Mouse (Mus musculus): ENCODE data around the gene Ptpre. TPM values are rescaled to one million over a fixed set of nuclear protein-coding genes. Genes with fewer than 3 reads are reported as not detected.
"Not testable (repeated sequence)": the region's sequence is repeated elsewhere in the genome, so short reads cannot be mapped to it uniquely, and the experiment has no call there.

The Ptpre gene
- polyA plus RNA-seq, 1 experiment from 2014 or later, result 3.1 TPM

GRCm38 (mm10) chr7:135564022-135564421 lies 26.7 kb downstream of the Ptpre start:
- Histone ChIP-seq H3K4me2 (ENCODE audit: low read depth, low read length) (no peak overlapping the region), H3K27ac (ENCODE audit: low read length) (no peak overlapping the region), H3K36me3 (ENCODE audit: control insufficient read depth, insufficient read depth) (no peaks in the 10 kb centered on the region), H3K9ac (ENCODE audit: low read length) (no peak overlapping the region), H3K4me3 (ENCODE audit: low read length) (no peak overlapping the region), H3K4me1 (ENCODE audit: control insufficient read depth, insufficient read depth, low read length) (no peaks in the 10 kb centered on the region), H3K27me3 (ENCODE audit: control insufficient read depth, insufficient read depth, low read length) (no peaks in the 10 kb centered on the region), H3K9me3 (replicated peaks; ENCODE audit: control insufficient read depth, low read length) (no peaks in the 10 kb centered on the region)
- ATAC-seq (replicated peaks; ENCODE audit: extremely low read depth, insufficient read depth, low FRiP score), result no peak
- 76% methylated on average over 8 of the region's 8 CpGs for WGBS

DNA sequence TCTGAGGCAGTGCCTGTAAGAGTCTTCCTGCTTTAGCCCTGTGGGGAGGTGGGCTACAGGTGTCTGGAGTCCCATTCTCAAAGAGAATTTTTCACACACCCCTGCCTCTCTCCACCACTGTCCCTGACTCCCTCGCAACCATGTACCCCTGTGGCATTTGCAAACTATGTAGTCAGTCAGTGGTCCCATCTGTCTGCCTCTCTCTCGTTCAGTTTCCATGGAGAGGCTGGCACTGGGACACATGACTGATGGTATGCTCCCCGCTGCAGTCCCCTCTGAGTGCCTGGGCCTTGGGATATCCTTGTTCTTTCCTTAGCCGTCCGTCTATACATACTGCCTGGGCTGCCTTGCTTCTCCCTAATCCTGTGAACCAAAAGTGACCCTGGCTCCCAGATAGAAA lies 28.7 kb downstream of the Ptpre start:
- Histone ChIP-seq H3K4me3 (ENCODE audit: low read length) (no peak overlapping the region), H3K4me2 (ENCODE audit: low read depth, low read length) (no peak overlapping the region), H3K36me3 (ENCODE audit: control insufficient read depth, insufficient read depth) (no peaks in the 10 kb centered on the region), H3K27me3 (ENCODE audit: control insufficient read depth, insufficient read depth, low read length) (no peaks in the 10 kb centered on the region), H3K4me1 (ENCODE audit: control insufficient read depth, insufficient read depth, low read length) (no peaks in the 10 kb centered on the region), H3K9me3 (replicated peaks; ENCODE audit: control insufficient read depth, low read length) (peaks cover 3% of the 10 kb centered on the region; the same call in 1 of the 2 replicates), H3K27ac (ENCODE audit: low read length) (no peak overlapping the region), H3K9ac (ENCODE audit: low read length) (no peak overlapping the region)
- no peak for ATAC-seq (replicated peaks; ENCODE audit: extremely low read depth, insufficient read depth, low FRiP score)
- 72% methylated on average over 5 of the region's 5 CpGs for WGBS

GRCm38 (mm10) chr7:135567582-135567981 lies 30.3 kb downstream of the Ptpre start:
- Histone ChIP-seq H3K4me1 (ENCODE audit: control insufficient read depth, insufficient read depth, low read length) (no peaks in the 10 kb centered on the region), H3K27ac (ENCODE audit: low read length) (no peak overlapping the region), H3K36me3 (ENCODE audit: control insufficient read depth, insufficient read depth) (no peaks in the 10 kb centered on the region), H3K27me3 (ENCODE audit: control insufficient read depth, insufficient read depth, low read length) (no peaks in the 10 kb centered on the region), H3K9me3 (replicated peaks; ENCODE audit: control insufficient read depth, low read length) (peaks cover 3% of the 10 kb centered on the region; the same call in 1 of the 2 replicates), H3K4me2 (ENCODE audit: low read depth, low read length) (no peak overlapping the region), H3K9ac (ENCODE audit: low read length) (no peak overlapping the region), H3K4me3 (ENCODE audit: low read length) (no peak overlapping the region)
- no peak for ATAC-seq (replicated peaks; ENCODE audit: extremely low read depth, insufficient read depth, low FRiP score)
- WGBS, result 50% methylated on average over 1 of the region's 1 CpGs

DNA sequence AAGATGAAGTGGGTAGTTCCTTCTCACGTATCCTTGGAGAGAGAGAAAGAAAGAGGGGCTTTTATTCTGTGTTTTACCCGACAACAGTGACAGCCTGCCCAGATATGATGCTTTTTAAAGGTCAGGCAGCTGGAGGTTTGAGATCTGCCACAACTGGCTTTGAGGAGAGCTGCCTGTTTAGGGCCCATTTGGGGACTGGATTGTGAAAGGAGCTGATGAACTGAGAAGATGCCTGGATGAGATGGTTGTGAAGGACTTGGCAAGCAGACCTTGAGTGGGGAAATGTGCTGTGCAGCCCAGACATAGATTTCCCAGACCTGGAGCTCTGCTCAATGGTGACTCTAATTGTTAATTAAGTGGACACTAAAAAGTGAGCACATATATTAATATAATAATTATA lies 31.3 kb downstream of the Ptpre start:
- WGBS, result 66% methylated on average over 2 of the region's 2 CpGs
- peaks cover 3% of the 10 kb centered on the region; the same call in 1 of the 2 replicates for H3K9me3 ChIP-seq (replicated peaks; ENCODE audit: control insufficient read depth, low read length)
- no peak overlapping the region for H3K4me3 ChIP-seq (ENCODE audit: low read length)
- no peaks in the 10 kb centered on the region for H3K4me1 ChIP-seq (ENCODE audit: control insufficient read depth, insufficient read depth, low read length)
- no peak overlapping the region for H3K9ac ChIP-seq (ENCODE audit: low read length)
- H3K27ac ChIP-seq (ENCODE audit: low read length), result no peak overlapping the region
- no peak for ATAC-seq (replicated peaks; ENCODE audit: extremely low read depth, insufficient read depth, low FRiP score)
- H3K36me3 ChIP-seq (ENCODE audit: control insufficient read depth, insufficient read depth), result no peaks in the 10 kb centered on the region
- no peaks in the 10 kb centered on the region for H3K27me3 ChIP-seq (ENCODE audit: control insufficient read depth, insufficient read depth, low read length)
- no peak overlapping the region for H3K4me2 ChIP-seq (ENCODE audit: low read depth, low read length)

DNA sequence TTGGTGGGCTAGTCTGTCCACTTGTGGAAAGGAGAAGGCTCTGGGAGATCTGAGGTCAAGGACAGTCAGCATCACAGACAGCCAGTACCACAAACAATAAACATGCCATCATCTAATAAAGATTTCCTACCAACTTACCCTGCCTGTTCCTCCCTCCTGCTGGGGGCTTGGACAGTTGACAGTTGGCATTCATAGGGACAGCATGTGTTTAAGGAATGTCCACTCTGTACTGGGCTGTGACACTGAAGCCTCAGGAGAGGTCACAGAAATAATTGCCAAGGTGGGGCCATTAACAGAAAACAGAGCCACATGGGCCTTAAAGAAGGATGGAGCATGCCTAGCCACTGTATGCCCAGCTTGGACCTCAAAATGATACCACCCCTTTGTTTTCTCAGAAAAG lies 34.1 kb downstream of the Ptpre start:
- Histone ChIP-seq H3K4me3 (ENCODE audit: low read length) (no peak overlapping the region), H3K36me3 (ENCODE audit: control insufficient read depth, insufficient read depth) (no peaks in the 10 kb centered on the region), H3K4me2 (ENCODE audit: low read depth, low read length) (no peak overlapping the region), H3K9me3 (replicated peaks; ENCODE audit: control insufficient read depth, low read length) (peaks cover 3% of the 10 kb centered on the region; the same call in 1 of the 2 replicates), H3K4me1 (ENCODE audit: control insufficient read depth, insufficient read depth, low read length) (no peaks in the 10 kb centered on the region), H3K27me3 (ENCODE audit: control insufficient read depth, insufficient read depth, low read length) (no peaks in the 10 kb centered on the region), H3K27ac (ENCODE audit: low read length) (no peak overlapping the region), H3K9ac (ENCODE audit: low read length) (no peak overlapping the region)
- no peak for ATAC-seq (replicated peaks; ENCODE audit: extremely low read depth, insufficient read depth, low FRiP score)

- WGBS, result 63% methylated on average over 10 of the region's 10 CpGs
- Histone ChIP-seq H3K4me1 (ENCODE audit: control insufficient read depth, insufficient read depth, low read length) (no peaks in the 10 kb centered on the region), H3K36me3 (ENCODE audit: control insufficient read depth, insufficient read depth) (no peaks in the 10 kb centered on the region), H3K4me2 (ENCODE audit: low read depth, low read length) (no peak overlapping the region), H3K27ac (ENCODE audit: low read length) (no peak overlapping the region), H3K9me3 (replicated peaks; ENCODE audit: control insufficient read depth, low read length) (peaks cover 3% of the 10 kb centered on the region; the same call in 1 of the 2 replicates), H3K27me3 (ENCODE audit: control insufficient read depth, insufficient read depth, low read length) (no peaks in the 10 kb centered on the region), H3K4me3 (ENCODE audit: low read length) (no peak overlapping the region), H3K9ac (ENCODE audit: low read length) (no peak overlapping the region)
- ATAC-seq (replicated peaks; ENCODE audit: extremely low read depth, insufficient read depth, low FRiP score), result no peak
Observed at GRCm38 (mm10) chr7:135571951-135572559, 34.8 kb downstream of the Ptpre start.

DNA sequence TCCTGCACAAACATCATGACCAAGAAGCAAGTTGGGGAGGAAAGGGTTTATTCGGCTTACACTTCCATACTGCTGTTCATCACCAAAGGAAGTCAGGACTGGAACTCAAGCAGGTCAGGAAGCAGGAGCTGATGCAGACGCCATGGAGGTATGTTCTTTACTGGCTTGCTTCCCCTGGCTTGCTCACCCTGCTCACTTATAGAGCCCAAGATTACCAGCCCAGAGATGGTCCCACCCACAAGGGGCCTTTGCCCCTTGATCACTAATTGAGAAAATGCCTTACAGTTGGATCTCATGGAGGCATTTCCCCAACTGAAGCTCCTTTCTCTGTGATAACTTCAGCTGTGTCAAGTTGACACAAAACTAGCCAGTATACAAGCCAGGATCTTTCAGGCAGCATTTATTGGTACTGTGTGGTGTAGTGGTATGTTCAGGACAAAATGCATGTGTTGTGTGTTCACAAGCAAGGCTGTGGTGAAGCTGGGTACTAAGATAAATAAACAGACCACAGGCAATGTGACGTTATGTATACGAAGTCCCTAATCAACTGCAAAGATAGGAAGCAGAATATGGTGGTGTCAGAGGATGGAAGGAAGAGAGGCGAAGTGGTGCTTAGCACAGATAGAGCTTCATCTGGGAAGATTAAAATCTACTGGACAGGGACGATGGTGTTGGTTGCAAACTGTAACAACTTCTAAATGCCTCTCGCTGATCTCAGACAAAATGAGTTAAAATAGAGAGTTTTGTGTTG lies 38.2 kb downstream of the Ptpre start:
- not testable (repeated sequence) for H3K36me3 ChIP-seq (ENCODE audit: control insufficient read depth, insufficient read depth); H3K4me1 ChIP-seq (ENCODE audit: control insufficient read depth, insufficient read depth, low read length); H3K9ac ChIP-seq (ENCODE audit: low read length); H3K4me2 ChIP-seq (ENCODE audit: low read depth, low read length); H3K4me3 ChIP-seq (ENCODE audit: low read length); ATAC-seq (replicated peaks; ENCODE audit: extremely low read depth, insufficient read depth, low FRiP score); H3K9me3 ChIP-seq (replicated peaks; ENCODE audit: control insufficient read depth, low read length); H3K27ac ChIP-seq (ENCODE audit: low read length); H3K27me3 ChIP-seq (ENCODE audit: control insufficient read depth, insufficient read depth, low read length)
- WGBS, result 51% methylated on average over 7 of the region's 7 CpGs

GRCm38 (mm10) chr7:135576329-135576728 lies 39.0 kb downstream of the Ptpre start:
- 0 out of 2 replicates have a peak, but pooled peaks cover 2% of the 10 kb centered on the region for H3K4me1 ChIP-seq (ENCODE audit: control insufficient read depth, insufficient read depth, low read length)
- H3K27ac ChIP-seq (ENCODE audit: low read length), result no peak overlapping the region
- WGBS, result 70% methylated on average over 3 of the region's 3 CpGs
- H3K27me3 ChIP-seq (ENCODE audit: control insufficient read depth, insufficient read depth, low read length), result no peaks in the 10 kb centered on the region
- no peak overlapping the region for H3K4me3 ChIP-seq (ENCODE audit: low read length)
- no peaks in the 10 kb centered on the region for H3K9me3 ChIP-seq (replicated peaks; ENCODE audit: control insufficient read depth, low read length)
- H3K36me3 ChIP-seq (ENCODE audit: control insufficient read depth, insufficient read depth), result no peaks in the 10 kb centered on the region
- H3K4me2 ChIP-seq (ENCODE audit: low read depth, low read length), result no peak overlapping the region
- no peak for ATAC-seq (replicated peaks; ENCODE audit: extremely low read depth, insufficient read depth, low FRiP score)
- H3K9ac ChIP-seq (ENCODE audit: low read length), result no peak overlapping the region

- no peak for ATAC-seq (replicated peaks; ENCODE audit: extremely low read depth, insufficient read depth, low FRiP score)
- Histone ChIP-seq H3K4me3 (ENCODE audit: low read length) (no peak overlapping the region), H3K27ac (ENCODE audit: low read length) (no peak overlapping the region), H3K4me1 (ENCODE audit: control insufficient read depth, insufficient read depth, low read length) (0 out of 2 replicates have a peak, but pooled peaks cover 2% of the 10 kb centered on the region), H3K27me3 (ENCODE audit: control insufficient read depth, insufficient read depth, low read length) (no peaks in the 10 kb centered on the region), H3K4me2 (ENCODE audit: low read depth, low read length) (no peak overlapping the region), H3K9me3 (replicated peaks; ENCODE audit: control insufficient read depth, low read length) (no peaks in the 10 kb centered on the region), H3K9ac (ENCODE audit: low read length) (no peak overlapping the region), H3K36me3 (ENCODE audit: control insufficient read depth, insufficient read depth) (no peaks in the 10 kb centered on the region)
- 80% methylated on average over 16 of the region's 16 CpGs for WGBS
Observed at GRCm38 (mm10) chr7:135578715-135579325, 41.5 kb downstream of the Ptpre start.

Data from heart, embryonic 16.5 days (tissue).